Mouse (Mus musculus): Measurements from ENCODE around the gene Clcnkb.

DNA sequence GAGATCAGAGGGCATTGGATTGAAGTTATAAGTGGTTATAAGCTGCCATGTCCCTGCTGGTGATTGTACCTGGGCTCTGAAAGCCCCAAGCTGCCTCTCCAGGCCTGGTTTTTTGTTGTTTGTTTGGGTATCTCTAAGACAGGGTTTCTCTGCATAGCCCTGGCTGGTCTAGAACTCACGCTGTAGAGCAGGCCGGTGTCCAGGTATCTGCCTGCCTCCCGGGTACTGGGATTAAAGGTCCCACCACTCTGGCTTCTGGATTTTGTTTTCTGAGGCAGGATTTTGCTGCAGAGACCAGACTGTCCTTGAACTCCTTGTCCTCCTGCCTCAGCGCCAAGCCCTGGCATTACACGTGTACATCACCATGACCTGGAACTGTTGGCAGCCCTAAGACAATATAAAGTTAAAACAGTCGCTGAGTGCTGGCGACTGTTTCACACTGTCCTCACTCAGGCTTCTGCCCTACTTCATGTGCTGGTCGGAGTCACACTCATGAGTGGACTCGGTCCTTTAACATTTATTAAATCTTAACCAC, 36.2 kb upstream of the Clcnkb start:
- no peak for TF ChIP-seq CTCF (IDR thresholded peaks at IDR 0.05; ENCODE audit: insufficient read depth, low read depth, low read length)
- no peak for TF ChIP-seq POLR2A (IDR thresholded peaks at IDR 0.05; ENCODE audit: insufficient read depth, low read depth, low read length)
